Mouse (Mus musculus): ENCODE data around the gene Raph1. TPM values are rescaled to one million over a fixed set of nuclear protein-coding genes. Genes with fewer than 3 reads are reported as not detected.

Gene Raph1
- polyA plus RNA-seq, 1 experiment = 43.5 TPM

DNA sequence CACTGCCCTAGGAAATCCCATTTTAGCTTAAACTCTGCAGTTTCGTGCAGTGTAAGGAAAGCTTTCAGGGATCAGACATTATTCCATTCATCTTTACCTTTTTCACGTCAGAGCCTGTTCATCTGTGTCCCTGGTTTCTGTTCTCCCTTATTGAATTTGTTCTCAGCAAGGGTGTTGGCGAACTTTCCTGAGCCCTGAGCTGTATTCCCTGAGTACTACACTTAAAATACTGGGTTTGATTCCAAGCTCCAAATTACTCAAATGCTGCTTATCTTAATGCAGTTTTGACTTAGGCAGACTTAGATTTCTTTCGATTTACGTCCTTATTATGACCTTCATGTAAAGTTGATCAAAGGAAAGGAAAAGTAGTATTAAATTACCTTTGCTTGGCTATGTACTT, 417 bp upstream of the Raph1 start:
- peaks cover 1% of the 10 kb centered on the region; the same call in 1 of the 2 replicates for H3K4me1 ChIP-seq (ENCODE audit: control insufficient read depth, insufficient read depth, low read length)
- H3K4me3 ChIP-seq (ENCODE audit: insufficient read depth, low read length) = peak overlapping the region; percentile 80
- H3K27ac ChIP-seq (ENCODE audit: insufficient read depth, low read length) = peak overlapping the region; percentile 98
- TF ChIP-seq CTCF (IDR thresholded peaks at IDR 0.05; ENCODE audit: borderline replicate concordance, insufficient read depth, low read length) (no peak), POLR2A (IDR thresholded peaks at IDR 0.05; ENCODE audit: low read depth, low read length) (no peak)

DNA sequence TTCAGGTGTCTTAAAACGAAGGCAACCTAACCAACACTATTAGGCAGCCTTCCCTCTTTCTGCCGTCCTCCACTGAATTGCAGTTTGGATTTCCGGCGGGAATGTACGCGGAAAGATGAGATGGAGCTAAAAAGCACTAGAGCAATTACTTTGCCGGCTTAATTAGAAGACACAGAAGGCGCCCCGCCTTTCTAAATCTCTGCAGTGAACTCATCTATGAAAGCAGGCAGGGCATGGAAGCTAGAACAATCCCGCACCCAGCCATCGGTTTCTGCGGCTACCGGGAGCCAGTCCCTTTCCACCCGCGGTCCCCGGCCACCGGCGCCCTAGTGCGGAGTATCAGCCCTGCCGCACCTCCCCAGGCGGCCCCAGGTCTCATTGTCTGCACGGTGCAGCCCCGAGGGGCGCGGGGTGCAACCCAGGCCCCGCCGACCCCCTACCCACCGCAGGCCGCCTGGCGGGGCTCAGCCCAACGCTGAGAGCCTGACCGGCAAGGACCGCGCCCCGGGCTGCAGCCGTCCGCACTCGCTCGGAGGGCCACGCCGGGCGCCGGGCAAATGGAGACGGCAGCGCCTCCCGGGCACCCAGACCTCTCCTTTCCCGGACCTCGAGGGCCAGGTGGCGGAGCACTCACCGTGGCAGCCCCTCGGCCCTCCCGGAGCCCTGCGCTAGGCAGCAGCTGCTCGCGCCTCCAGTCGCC, 823 bp downstream of the Raph1 start:
- no peaks in the 10 kb centered on the region for H3K4me1 ChIP-seq (ENCODE audit: control insufficient read depth, insufficient read depth, low read length)
- peak overlapping the region; percentile 96 for H3K4me3 ChIP-seq (ENCODE audit: insufficient read depth, low read length)
- TF ChIP-seq POLR2A (IDR thresholded peaks at IDR 0.05; ENCODE audit: low read depth, low read length) (no peak), CTCF (IDR thresholded peaks at IDR 0.05; ENCODE audit: borderline replicate concordance, insufficient read depth, low read length) (no peak)
- H3K27ac ChIP-seq (ENCODE audit: insufficient read depth, low read length) = peak overlapping the region; percentile 70

- Histone ChIP-seq H3K4me1 (ENCODE audit: control insufficient read depth, insufficient read depth, low read length) (no peaks in the 10 kb centered on the region), H3K27ac (ENCODE audit: insufficient read depth, low read length) (peak overlapping the region; percentile 70), H3K4me3 (ENCODE audit: insufficient read depth, low read length) (peak overlapping the region; percentile 96)
- TF ChIP-seq CTCF (IDR thresholded peaks at IDR 0.05; ENCODE audit: borderline replicate concordance, insufficient read depth, low read length) (no peak), POLR2A (IDR thresholded peaks at IDR 0.05; ENCODE audit: low read depth, low read length) (no peak)
Measured at GRCm38 (mm10) chr1:60565270-60565920, 1.5 kb downstream of the Raph1 start.

DNA sequence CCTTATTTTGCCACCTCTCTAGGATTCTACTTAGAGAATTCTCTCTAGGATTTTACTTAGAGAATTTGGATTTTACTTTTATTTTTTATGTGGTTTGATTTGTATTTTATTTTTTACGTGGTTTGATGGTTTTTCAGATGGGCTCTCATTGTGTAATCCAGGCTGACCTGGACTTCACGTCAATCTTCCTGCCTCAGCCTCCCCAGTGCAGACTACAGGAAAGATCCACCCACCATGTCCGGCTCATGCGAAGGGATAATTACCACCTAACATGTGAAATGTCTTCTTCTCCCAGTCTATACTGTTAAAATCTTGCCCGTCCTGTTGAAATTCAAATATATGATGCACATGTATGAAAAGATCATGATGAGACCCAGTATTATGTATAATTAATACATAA, 2.2 kb downstream of the Raph1 start:
- Histone ChIP-seq H3K4me1 (ENCODE audit: control insufficient read depth, insufficient read depth, low read length) (no peaks in the 10 kb centered on the region), H3K27ac (ENCODE audit: insufficient read depth, low read length) (no peak overlapping the region), H3K4me3 (ENCODE audit: insufficient read depth, low read length) (peak overlapping the region; percentile 52)
- TF ChIP-seq POLR2A (IDR thresholded peaks at IDR 0.05; ENCODE audit: low read depth, low read length) (no peak), CTCF (IDR thresholded peaks at IDR 0.05; ENCODE audit: borderline replicate concordance, insufficient read depth, low read length) (no peak)

DNA sequence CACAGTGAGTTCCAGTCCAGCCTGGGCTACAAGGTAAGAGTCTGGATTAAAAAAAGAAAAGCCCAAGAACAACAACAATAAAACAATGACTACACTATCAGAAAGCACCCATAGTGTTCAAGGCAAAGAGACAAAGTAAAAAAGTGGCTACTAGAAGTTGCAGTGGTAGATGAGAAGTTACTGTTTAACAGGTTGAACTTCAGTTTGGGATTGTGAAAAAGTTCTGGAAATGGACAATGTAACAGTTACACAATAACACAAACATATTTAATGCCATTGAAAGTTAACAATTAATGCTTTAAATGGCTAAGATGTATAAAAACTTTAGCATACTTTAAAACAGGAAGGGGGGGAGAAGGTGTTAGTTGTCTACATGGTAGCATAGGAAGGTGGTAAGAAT, 3.9 kb downstream of the Raph1 start:
- H3K4me3 ChIP-seq (ENCODE audit: insufficient read depth, low read length) = no peak overlapping the region
- TF ChIP-seq CTCF (IDR thresholded peaks at IDR 0.05; ENCODE audit: borderline replicate concordance, insufficient read depth, low read length) = no peak
- TF ChIP-seq POLR2A (IDR thresholded peaks at IDR 0.05; ENCODE audit: low read depth, low read length) = no peak
- H3K27ac ChIP-seq (ENCODE audit: insufficient read depth, low read length) = no peak overlapping the region
- H3K4me1 ChIP-seq (ENCODE audit: control insufficient read depth, insufficient read depth, low read length) = no peaks in the 10 kb centered on the region

- TF ChIP-seq POLR2A (IDR thresholded peaks at IDR 0.05; ENCODE audit: low read depth, low read length) (no peak), CTCF (IDR thresholded peaks at IDR 0.05; ENCODE audit: borderline replicate concordance, insufficient read depth, low read length) (no peak)
- Histone ChIP-seq H3K4me1 (ENCODE audit: control insufficient read depth, insufficient read depth, low read length) (no peaks in the 10 kb centered on the region), H3K4me3 (ENCODE audit: insufficient read depth, low read length) (no peak overlapping the region), H3K27ac (ENCODE audit: insufficient read depth, low read length) (no peak overlapping the region)
Measured at GRCm38 (mm10) chr1:60543681-60544080, 23.2 kb downstream of the Raph1 start.

- Histone ChIP-seq H3K4me3 (ENCODE audit: insufficient read depth, low read length) (no peak overlapping the region), H3K4me1 (ENCODE audit: control insufficient read depth, insufficient read depth, low read length) (no peaks in the 10 kb centered on the region)
- TF ChIP-seq CTCF (IDR thresholded peaks at IDR 0.05; ENCODE audit: borderline replicate concordance, insufficient read depth, low read length) (no peak), POLR2A (IDR thresholded peaks at IDR 0.05; ENCODE audit: low read depth, low read length) (no peak)
Measured at GRCm38 (mm10) chr1:60539272-60539671, 27.6 kb downstream of the Raph1 start.

DNA sequence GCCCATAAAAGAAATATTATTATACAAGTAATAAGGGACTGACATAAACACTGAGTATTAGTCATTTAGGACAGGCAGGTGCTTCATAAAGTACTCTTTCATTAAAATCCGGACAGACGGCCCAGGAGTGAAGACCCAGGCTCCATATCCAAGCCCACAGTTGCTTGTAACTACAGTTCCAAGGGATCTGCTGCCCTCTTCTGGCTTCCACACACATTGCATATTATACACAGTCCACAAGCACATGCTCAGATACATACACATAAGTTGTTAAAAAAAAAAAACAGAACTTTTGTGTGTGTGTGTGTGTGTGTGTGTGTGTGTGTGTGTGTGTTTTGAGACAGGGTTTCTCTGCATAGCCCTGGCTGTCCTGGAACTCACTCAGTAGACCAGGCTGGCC, 32.0 kb downstream of the Raph1 start:
- H3K27ac ChIP-seq (ENCODE audit: insufficient read depth, low read length) = no peak overlapping the region
- TF ChIP-seq POLR2A (IDR thresholded peaks at IDR 0.05; ENCODE audit: low read depth, low read length) (no peak), CTCF (IDR thresholded peaks at IDR 0.05; ENCODE audit: borderline replicate concordance, insufficient read depth, low read length) (no peak)
- H3K4me3 ChIP-seq (ENCODE audit: insufficient read depth, low read length) = no peak overlapping the region

More at GRCm38 (mm10) chr1:60539272-60539671, 27.6 kb downstream of the Raph1 start:
- H3K27ac ChIP-seq (ENCODE audit: insufficient read depth, low read length) = no peak overlapping the region

GRCm38 (mm10) chr1:60530636-60531035, 36.3 kb downstream of the Raph1 start:
- Histone ChIP-seq H3K4me1 (ENCODE audit: control insufficient read depth, insufficient read depth, low read length) (no peaks in the 10 kb centered on the region), H3K4me3 (ENCODE audit: insufficient read depth, low read length) (no peak overlapping the region), H3K27ac (ENCODE audit: insufficient read depth, low read length) (no peak overlapping the region)
- TF ChIP-seq CTCF (IDR thresholded peaks at IDR 0.05; ENCODE audit: borderline replicate concordance, insufficient read depth, low read length) (no peak), POLR2A (IDR thresholded peaks at IDR 0.05; ENCODE audit: low read depth, low read length) (no peak)

More for the DNA sequence above, 32.0 kb downstream of the Raph1 start:
- H3K4me1 ChIP-seq (ENCODE audit: control insufficient read depth, insufficient read depth, low read length) = no peaks in the 10 kb centered on the region

- TF ChIP-seq CTCF (IDR thresholded peaks at IDR 0.05; ENCODE audit: borderline replicate concordance, insufficient read depth, low read length) (no peak), POLR2A (IDR thresholded peaks at IDR 0.05; ENCODE audit: low read depth, low read length) (no peak)
- Histone ChIP-seq H3K4me3 (ENCODE audit: insufficient read depth, low read length) (no peak overlapping the region), H3K27ac (ENCODE audit: insufficient read depth, low read length) (no peak overlapping the region)
Measured at GRCm38 (mm10) chr1:60530107-60530506, 36.8 kb downstream of the Raph1 start.

More at GRCm38 (mm10) chr1:60530107-60530506, 36.8 kb downstream of the Raph1 start:
- H3K4me1 ChIP-seq (ENCODE audit: control insufficient read depth, insufficient read depth, low read length) = no peaks in the 10 kb centered on the region
